ENCODE assay signal across 15 mouse cellular contexts in genomic region chr9:73638119-73638518, GRCm38 (mm10).
DNase-seq lines count a peak whose midpoint lies in the region; TF ChIP-seq lines count a peak whose summit lies in the region.
"Had no signal": no experiment of that assay in that cellular context is flagged by ENCODE, and none has a peak within 500 bp of the region (broad histone marks: within the 10 kb centered on the region; RNA-seq: fewer than 3 reads in every experiment).

No protein-coding gene starts in this region.

- in situ Hi-C loops in CH12.LX (cut with MboI; ENCODE audit: low pct_ligation_motif_present, low pct_unique_long_range_greater_than_20kb, low sequenced_read_pairs): no loop called here

- H3K36me3 ChIP-seq in CH12.LX (replicated peaks in 1 of 2; ENCODE audit: control insufficient read depth in 1 of 2, insufficient read depth in 1 of 2, low read length in 1 of 2): no peaks in the 10 kb centered on the region
- H3K36me3 ChIP-seq: forebrain, embryonic 15.5 days; midbrain, embryonic 10.5 days had no signal

- intact Hi-C loops in heart, postnatal 25 days (cut with DNase I): no loop called here
- intact Hi-C loops in left cerebral cortex, postnatal 4 days (cut with DNase I): no loop called here

- H3K4me1 ChIP-seq in CH12.LX (ENCODE audit: control insufficient read depth in 1 of 2, insufficient read depth in 2 of 2): no peaks in the 10 kb centered on the region
- H3K4me1 ChIP-seq: forebrain, embryonic 15.5 days; midbrain, embryonic 10.5 days had no signal

- dilution Hi-C loops in CH12.LX (cut with MboI; ENCODE audit: extremely low pct_ligation_motif_present, extremely low pct_unique_long_range_greater_than_20kb, low sequenced_read_pairs): no loop called here

- no peak for TF ChIP-seq POLR2A in CH12.LX (IDR thresholded peaks at IDR 0.05; ENCODE audit: low read depth, low read length)

- no peak overlapping the region for H3K9ac ChIP-seq in CH12.LX (ENCODE audit: insufficient read depth, low read depth)
- H3K9ac ChIP-seq: forebrain, embryonic 15.5 days had no signal

- TF ChIP-seq RAD21 in CH12.LX (IDR thresholded peaks at IDR 0.05; ENCODE audit: low read depth, low read length): peak; percentile 15

- peak in 1 of 2 experiments; percentile 33; a peak in 2 of 4 replicates for TF ChIP-seq CTCF in CH12.LX (conservative IDR thresholded peaks at IDR 0.05 in 1 of 2, IDR thresholded peaks at IDR 0.05 in 1 of 2; ENCODE audit: low read depth in 2 of 2, low read length in 2 of 2)

- no peaks in the 10 kb centered on the region for H3K79me2 ChIP-seq in CH12.LX (replicated peaks; ENCODE audit: control insufficient read depth, extremely low read depth, insufficient read depth, poor library complexity, severe bottlenecking)

- H3K9me3 ChIP-seq in CH12.LX (replicated peaks; ENCODE audit: low read length): no peaks in the 10 kb centered on the region
- H3K9me3 ChIP-seq: forebrain, embryonic 15.5 days; midbrain, embryonic 10.5 days had no signal

- peak; percentile 23 for DNase-seq in heart, adult 11 months
- DNase-seq in heart, postnatal 25 days (ENCODE audit: low spot score): no peak
- peak; percentile 5 for DNase-seq in left cerebral cortex, postnatal 4 days
- DNase-seq in left cerebral cortex, adult 9 months (ENCODE audit: low spot score in 2 of 2): no peak
- DNase-seq in CH12.LX (ENCODE audit: extremely low read depth) (peak; percentile 6), ZHBTc4 (ENCODE audit: low read depth, low spot score) (peak; percentile 61)
- DNase-seq in gastrocnemius, adult 18-20 months (ENCODE audit: low spot score): no peak
- DNase-seq: adrenal gland, postnatal 10 days; heart, postnatal 10 days; liver; lung, postnatal 10 days; thymus, postnatal 36 days had no signal

- H3K4me2 ChIP-seq in CH12.LX (ENCODE audit: insufficient read depth, low read depth, poor library complexity, severe bottlenecking): no peak overlapping the region
- H3K4me2 ChIP-seq: forebrain, embryonic 15.5 days had no signal

- H3K4me3 ChIP-seq in CH12.LX (replicated peaks in 1 of 3; ENCODE audit: low read depth in 2 of 3, low read length in 2 of 3, poor library complexity in 1 of 3): no peak overlapping the region
- H3K4me3 ChIP-seq: forebrain, embryonic 15.5 days; midbrain, embryonic 10.5 days; myocyte had no signal

- H3K27me3 ChIP-seq in CH12.LX (replicated peaks): no peaks in the 10 kb centered on the region
- H3K27me3 ChIP-seq: forebrain, embryonic 15.5 days had no signal

- no peak for TF ChIP-seq EP300 in CH12.LX (IDR thresholded peaks at IDR 0.05; ENCODE audit: low read length)

- H3K27ac ChIP-seq in CH12.LX (ENCODE audit: insufficient read depth, low read depth): no peak overlapping the region
- H3K27ac ChIP-seq: forebrain, embryonic 15.5 days; midbrain, embryonic 10.5 days had no signal

TF ChIP-seq in CH12.LX, 34 proteins besides CTCF, POLR2A, EP300 and RAD21:
- no peak for TF ChIP-seq PAX5 (IDR thresholded peaks at IDR 0.05; ENCODE audit: low read length)
- no peak for TF ChIP-seq USF1 (IDR thresholded peaks at IDR 0.05; ENCODE audit: low read depth, low read length)
- TF ChIP-seq JUND (conservative IDR thresholded peaks at IDR 0.05; ENCODE audit: low read depth, low read length): no peak
- TF ChIP-seq TCF12 (IDR thresholded peaks at IDR 0.05; ENCODE audit: low read depth, low read length): no peak

Comparison
In these comparisons a context has a peak if more than half of its experiments do, and no peak if none do; other contexts are left out.
1. DNase-seq: peak in heart, adult 11 months (single experiment), left cerebral cortex, postnatal 4 days (single experiment), CH12.LX (single experiment) and ZHBTc4 (single experiment); none in heart, postnatal 25 days (single experiment), left cerebral cortex, adult 9 months (0 of 2) and gastrocnemius, adult 18-20 months (single experiment).